Mouse (Mus musculus) CD4-positive, CD25-positive, alpha-beta regulatory T cell, adult 2 months (primary cell): Measurements from ENCODE around the gene Ddx23.

Experiments
- DNase-seq: peaks from one replicate; pipeline ENCODE4 v3.0.0-alpha.2; 2012; ENCODE audit warnings: low read depth, low spot score

Gene Ddx23

GRCm38 (mm10) chr15:98662567-98663545 is at the start of gene Ddx23:
TSS of gene Ddx23 (minus strand) at chr15:98662894.
- peak; percentile 96 for DNase-seq

- peak; percentile 87 for DNase-seq
Measured at GRCm38 (mm10) chr15:98710442-98710841, 47.7 kb upstream of the Ddx23 start.

GRCm38 (mm10) chr15:98707766-98708372 is 45.2 kb upstream of the Ddx23 start, which contains the start of gene Ccdc65:
TSS of gene Ccdc65 (plus strand) at chr15:98708207.
- DNase-seq, result peak; percentile 87

- DNase-seq, result no peak
Measured at GRCm38 (mm10) chr15:98704312-98704711, 41.6 kb upstream of the Ddx23 start.

GRCm38 (mm10) chr15:98699190-98700105 is 36.8 kb upstream of the Ddx23 start:
- peak; percentile 90 for DNase-seq

GRCm38 (mm10) chr15:98696216-98696615 is 33.5 kb upstream of the Ddx23 start:
- no peak for DNase-seq

GRCm38 (mm10) chr15:98695726-98696125 is 33.0 kb upstream of the Ddx23 start:
- DNase-seq, result no peak

- DNase-seq, result no peak
Measured at GRCm38 (mm10) chr15:98692171-98692715, 29.5 kb upstream of the Ddx23 start.

GRCm38 (mm10) chr15:98691486-98692147 is 28.9 kb upstream of the Ddx23 start:
- no peak for DNase-seq

- DNase-seq, result no peak
Measured at GRCm38 (mm10) chr15:98689682-98690081, 27.0 kb upstream of the Ddx23 start.

GRCm38 (mm10) chr15:98685926-98686325 is 23.2 kb upstream of the Ddx23 start:
- peak; percentile 20 for DNase-seq

- DNase-seq, result no peak
Measured at GRCm38 (mm10) chr15:98683746-98684145, 21.1 kb upstream of the Ddx23 start.

GRCm38 (mm10) chr15:98683177-98683576 is 20.5 kb upstream of the Ddx23 start:
- no peak for DNase-seq

- no peak for DNase-seq
Measured at GRCm38 (mm10) chr15:98681633-98682032, 18.9 kb upstream of the Ddx23 start.

GRCm38 (mm10) chr15:98680660-98681059 is 18.0 kb upstream of the Ddx23 start:
- no peak for DNase-seq

GRCm38 (mm10) chr15:98677977-98678376 is 15.3 kb upstream of the Ddx23 start:
- no peak for DNase-seq

- peak; percentile 86 for DNase-seq
Measured at GRCm38 (mm10) chr15:98676940-98677728, 14.4 kb upstream of the Ddx23 start, which contains the start of gene Rnd1. TSS of gene Rnd1 (minus strand) at chr15:98677461.

- peak; percentile 62 for DNase-seq
Measured at GRCm38 (mm10) chr15:98676471-98676870, 13.8 kb upstream of the Ddx23 start.

GRCm38 (mm10) chr15:98675634-98676250 is 13.0 kb upstream of the Ddx23 start:
- peak; percentile 21 for DNase-seq
